Mouse (Mus musculus) spleen, postnatal 14 days (tissue): ENCODE results near the gene Ttbk1.
"Not testable (repeated sequence)": the region's sequence is repeated elsewhere in the genome, so short reads cannot be mapped to it uniquely, and the experiment has no call there.

ENCODE experiments used
- DNase-seq, 2 experiments: peaks; one replicate each; pipeline ENCODE4 v3.0.0; 2021 to 2022; ENCODE audit warnings: low spot score in 2 of 2

Gene Ttbk1

DNA sequence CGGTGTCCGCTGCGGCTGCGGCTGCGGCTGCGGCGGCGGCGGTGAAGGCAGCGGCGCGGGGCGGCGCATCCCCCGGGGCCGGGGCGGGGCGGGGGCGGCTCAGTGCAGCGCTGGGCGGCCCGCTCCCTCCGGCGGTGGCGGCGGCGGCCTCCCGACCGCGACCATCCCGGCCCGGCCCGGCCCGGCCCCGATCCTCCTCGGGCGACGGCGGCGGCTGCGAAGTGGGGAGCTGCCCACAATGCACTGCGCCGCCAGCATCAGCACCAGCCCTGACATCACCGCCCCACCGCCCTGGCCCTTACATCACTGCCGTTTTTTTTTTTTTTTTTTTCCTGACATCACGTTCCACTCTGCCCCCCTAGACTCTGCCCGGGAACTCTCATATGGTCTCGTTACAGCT, at the start of gene Ttbk1:
Gene Ttbk1, minus strand, starts transcription at position 245 of the 400 bp plus-strand sequence.
- no peak for DNase-seq

DNA sequence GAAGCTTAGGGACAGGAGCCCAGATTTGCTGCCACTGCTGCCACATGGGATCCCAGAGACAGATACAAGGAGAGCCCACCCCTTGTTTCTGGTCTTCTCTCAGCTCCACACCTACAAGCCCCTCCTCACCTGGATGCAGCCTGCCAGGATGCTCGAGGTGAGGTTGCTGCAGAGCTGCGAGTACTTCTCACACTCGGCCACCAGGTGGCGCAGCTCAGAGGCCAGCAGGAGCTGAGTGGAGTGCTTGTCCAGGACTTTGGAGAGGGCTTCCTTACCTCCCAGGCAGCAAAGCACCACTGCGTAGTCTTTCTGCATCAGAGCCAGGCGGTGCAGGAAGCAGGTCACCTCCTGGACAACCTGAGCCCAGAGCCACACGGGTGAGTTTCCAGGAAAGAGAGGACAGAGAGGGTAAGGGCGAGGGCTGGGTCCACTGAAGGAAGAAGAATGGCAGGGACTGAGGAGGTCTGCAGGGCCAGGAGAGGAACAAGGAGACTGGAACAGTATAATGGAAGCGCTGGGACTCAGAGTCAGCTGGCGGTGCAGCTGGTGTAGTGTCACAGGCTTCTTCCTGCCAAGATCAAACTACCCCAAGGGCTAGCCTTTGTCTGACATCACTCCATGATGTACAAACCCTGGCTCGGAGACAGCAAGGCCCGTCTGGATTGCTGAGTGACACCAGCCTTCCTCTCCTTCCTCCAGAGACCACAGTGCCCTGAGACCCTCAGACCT, 38.3 kb upstream of the Ttbk1 start:
- peak; percentile 49 to 63 for DNase-seq

DNA sequence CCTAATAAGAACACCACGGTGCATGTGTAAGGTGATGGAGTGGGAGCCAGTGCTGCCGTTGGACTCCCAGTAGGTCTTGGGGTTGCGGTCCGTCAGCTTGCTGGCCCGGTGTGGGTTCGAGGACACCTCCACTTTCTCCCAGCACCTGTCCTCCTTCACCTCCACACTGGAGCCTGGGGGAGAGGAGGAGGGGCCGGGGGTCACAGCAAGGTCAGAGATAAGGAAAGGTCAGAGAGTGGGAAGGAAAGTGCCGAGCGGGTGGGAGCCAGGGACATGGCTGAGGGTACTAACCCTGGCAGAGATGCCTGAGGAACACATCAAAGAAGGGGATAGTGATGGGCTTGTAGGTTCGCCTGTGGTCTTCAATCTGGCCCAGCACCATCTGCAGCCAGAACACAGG, 37.6 kb upstream of the Ttbk1 start:
- DNase-seq = no peak

DNA sequence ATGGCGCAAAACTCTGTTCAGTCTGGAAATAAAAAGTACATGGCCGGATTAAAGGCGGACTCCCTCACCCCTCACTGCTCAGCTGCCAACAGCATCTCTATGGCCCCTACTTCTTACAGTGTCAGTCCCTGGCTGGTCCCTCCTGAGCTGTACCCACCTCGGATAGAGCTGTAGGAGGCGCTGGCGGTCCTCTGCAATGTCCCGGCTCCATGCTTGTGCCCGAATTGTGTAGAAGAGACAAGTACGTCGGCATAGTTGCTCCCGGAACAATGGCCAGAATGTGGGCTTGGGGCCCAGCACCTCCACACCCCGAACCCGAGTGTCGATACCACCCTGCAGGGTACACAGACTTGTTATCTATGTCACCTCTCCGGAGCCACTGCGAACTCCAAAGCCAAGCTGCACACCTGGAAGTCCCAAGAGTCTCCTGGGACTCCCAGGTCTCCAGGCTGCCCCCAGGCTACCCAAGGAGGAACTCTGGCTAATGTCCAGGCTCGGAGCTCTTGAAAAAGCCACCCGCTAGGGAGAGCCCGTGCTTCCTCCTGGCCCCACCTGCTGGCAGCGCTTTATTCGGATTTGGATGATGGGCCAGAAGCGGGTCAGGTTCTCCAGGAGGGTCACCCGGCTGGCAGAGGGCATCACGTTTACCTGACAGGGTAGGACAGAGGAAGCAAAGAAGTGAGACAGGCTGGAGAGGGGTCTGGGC, 34.6 kb upstream of the Ttbk1 start:
- no peak for DNase-seq

DNA sequence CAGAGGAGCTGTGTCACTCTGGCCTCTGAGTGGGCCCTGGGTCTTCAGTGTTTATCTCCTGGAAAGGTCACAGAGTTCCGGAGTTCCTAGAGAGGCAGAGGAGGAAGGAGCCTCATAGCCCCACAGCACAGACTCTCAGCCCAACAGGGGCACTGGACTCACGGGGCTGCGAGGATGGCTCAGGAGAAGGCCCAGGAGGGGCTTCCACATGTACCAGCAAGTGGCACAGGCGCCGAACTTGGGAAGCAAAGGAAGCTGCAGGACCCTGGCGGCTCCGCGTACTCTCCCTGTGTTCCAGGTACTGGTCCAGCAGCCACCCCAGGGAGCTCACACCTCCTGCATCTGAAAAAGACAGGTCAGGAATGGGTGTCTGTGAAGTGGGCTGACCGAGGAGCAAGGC, 33.7 kb upstream of the Ttbk1 start:
- no peak for DNase-seq

DNA sequence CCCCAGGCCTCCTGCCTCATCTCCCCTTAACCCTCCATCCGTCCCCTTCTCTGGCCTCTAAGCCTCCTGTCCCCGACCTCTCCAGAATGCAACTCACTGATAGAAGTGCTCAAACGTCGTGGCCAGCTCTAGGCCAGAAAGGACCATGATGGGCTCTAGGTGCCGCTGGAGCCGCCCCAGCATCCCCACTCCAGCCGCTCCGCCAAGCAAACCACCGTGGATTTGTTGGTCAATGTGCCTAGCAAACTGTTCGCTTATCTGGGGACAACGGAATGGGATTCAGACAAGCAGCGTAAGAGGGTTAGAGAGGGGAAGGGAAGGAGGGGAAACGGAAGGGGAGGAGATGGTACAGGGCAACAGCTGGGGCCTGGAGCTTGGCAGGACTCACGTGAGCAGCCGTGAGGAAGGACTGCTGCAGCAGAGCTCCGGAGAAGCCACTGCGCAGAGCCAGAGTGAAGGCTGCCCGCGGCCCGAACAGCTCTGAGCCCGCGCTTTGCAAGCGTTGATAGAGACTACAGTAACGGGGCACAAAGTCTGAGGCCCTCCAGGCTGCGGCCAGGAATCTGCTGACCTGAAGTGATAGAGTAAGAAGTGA, 33.0 kb upstream of the Ttbk1 start:
- no peak for DNase-seq

DNA sequence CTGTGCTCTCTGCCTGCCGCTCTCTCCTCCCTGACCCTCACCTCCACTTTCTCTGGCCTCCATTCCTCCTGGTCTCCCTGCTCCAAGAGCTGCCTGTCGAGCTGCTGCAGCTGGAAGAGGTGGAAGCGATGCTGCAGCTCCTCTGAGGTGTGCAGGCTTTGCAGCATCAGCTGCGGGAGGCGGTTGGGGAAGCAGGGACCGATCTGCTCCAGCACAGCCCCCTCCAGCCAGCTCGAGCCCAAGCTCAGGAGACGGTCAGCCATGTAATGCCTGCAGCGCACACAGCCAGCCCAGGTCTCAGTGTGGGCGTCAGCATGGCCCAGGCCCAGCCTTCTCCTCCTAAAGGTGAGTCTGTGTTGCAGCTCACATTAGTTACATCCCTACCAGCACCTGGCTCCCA, 32.5 kb upstream of the Ttbk1 start:
- DNase-seq = no peak

DNA sequence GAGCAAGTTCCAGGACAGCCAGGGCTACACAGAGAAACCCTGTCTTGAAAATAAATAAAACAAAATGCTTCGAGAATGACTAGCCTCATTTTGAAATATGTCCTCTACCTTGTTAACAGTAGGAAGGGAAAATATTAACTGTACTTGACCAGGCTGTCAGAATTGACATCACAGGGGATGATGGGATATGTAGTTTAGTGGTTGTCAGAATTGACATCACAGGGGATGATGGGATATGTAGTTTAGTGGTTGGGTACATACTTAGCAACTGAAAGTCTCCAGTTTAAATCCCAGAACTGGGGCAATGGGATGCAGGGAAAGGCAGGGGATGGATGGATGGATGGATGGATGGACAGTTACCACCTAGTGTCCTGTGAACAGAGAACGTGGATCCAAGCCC, 25.9 kb upstream of the Ttbk1 start:
- no peak for DNase-seq

DNA sequence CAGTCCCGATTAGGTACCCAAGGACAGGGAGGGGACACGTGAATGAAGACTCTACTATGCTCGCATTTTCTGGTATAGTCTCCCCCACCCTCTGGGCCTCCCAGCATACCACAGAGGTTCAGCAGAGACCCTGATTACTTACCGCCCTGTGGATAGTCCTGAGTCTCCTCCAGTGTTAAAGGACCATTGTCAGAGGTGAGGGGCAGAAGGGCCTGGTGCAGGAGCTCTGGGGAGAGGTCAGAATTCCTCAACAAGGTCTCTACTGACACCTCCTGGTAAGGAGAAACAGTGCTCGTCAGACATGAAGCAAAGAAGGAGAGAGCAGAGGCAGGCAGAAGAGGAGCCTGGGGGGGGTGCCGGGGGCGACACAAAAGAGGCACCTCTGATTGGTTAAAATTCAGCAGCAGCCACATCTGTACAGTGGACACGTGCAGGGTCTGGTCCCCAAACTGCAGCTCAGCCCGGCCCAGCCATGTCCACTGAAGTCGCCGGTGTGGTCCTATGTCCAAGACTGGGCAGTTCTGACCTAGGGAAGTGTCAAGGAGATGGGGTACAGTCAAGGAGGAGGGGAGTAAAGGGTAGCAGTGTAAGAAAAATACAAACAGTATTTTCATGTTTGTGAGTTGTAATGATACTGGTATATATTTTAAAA, 23.7 kb upstream of the Ttbk1 start:
- no peak for DNase-seq

DNA sequence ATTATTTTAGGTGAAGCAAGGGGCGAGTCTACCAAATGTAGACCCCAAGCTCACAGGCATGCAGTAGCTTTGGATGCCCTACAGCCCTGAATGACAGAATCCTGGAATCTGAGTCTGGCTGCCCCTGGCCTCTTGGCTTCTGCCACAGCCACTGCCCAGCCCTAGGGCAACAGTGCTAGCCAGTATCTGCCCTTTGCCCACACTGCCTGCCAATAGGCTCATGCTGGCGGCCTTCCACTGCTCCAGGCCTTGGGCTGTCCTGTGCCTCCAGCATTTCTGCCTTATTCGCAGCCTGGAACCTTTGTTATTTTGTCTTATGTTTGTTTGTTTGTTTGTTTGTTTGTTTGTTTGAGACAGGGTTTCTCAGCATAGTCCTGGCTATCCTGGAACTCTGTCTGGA, 18.1 kb upstream of the Ttbk1 start:
- DNase-seq = no peak

DNA sequence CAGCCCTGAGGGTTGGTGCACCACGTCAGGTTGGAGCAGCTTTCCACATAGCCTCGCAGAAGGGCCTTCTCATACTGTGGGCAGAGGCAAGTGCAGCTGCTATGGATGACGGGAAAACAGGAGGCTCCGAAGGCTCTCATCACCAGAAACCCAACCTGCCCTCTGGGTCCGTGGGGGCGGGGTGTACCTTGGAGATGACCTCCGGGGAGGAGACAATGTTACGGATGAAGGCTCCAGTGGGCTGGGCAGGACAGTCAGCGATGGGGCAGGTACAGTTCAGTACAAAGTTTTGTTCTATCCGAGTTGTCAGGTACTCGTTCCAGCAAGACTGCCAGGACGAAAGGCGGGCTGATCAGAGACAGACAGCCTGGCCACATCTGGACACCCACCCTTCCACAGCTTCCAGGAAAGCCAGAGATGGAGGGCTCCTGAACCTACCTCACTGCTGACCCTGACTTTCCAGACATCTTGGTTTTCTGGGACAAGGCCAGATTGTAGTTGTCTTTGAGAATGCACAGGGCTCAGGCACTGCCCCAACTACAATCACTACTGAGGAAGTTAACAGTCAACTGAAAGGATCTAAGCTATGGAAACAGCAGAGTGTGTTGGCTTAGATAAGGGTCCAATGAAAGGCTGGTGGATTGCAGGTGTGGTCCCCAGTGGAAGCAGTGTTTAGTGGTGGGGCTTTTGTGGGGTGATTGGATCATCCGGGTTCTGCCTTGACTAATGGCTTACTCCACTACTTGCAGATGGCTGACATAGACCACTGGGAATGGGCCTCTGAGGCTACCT, 16.6 kb upstream of the Ttbk1 start:
- no peak for DNase-seq

DNA sequence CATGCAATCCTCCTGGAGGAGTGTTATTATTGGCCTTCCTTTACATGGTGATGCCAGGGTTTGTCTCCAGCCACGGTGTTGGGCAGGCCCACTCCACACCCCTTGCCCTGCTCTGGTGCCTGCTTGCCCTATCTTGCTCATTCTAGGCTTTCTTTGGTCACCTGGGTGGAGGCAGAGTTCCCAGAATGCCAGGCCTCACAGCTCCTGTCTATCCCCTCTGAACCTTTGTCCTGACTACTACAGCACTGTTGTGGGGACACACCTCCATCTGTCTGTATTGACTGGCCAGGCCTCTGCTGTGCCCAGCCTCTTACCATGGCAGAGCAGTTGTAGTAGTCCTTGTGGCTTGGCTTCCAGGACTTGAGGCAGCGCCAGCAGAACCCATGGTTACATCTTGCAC, 15.3 kb upstream of the Ttbk1 start:
- DNase-seq = no peak

DNA sequence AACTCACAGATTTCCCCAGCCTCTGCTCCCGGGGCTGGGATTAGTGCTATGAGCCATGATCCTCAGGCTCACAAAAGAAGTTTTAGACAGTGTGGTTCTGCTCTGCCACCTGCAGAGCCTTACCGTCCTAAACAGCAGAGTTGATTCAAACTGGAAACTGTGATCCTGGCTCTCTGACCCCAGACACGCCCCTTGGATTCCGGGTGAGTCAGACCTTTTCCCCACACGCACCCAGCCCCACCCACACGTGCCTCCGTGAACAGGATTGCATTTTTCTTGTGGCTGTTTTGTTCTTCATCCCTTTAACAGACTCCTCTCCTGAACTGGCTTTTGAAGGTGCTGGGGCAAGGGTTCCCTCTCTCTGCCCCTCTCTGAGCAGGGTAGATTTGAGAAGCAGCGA, 10.5 kb upstream of the Ttbk1 start:
- DNase-seq = no peak

DNA sequence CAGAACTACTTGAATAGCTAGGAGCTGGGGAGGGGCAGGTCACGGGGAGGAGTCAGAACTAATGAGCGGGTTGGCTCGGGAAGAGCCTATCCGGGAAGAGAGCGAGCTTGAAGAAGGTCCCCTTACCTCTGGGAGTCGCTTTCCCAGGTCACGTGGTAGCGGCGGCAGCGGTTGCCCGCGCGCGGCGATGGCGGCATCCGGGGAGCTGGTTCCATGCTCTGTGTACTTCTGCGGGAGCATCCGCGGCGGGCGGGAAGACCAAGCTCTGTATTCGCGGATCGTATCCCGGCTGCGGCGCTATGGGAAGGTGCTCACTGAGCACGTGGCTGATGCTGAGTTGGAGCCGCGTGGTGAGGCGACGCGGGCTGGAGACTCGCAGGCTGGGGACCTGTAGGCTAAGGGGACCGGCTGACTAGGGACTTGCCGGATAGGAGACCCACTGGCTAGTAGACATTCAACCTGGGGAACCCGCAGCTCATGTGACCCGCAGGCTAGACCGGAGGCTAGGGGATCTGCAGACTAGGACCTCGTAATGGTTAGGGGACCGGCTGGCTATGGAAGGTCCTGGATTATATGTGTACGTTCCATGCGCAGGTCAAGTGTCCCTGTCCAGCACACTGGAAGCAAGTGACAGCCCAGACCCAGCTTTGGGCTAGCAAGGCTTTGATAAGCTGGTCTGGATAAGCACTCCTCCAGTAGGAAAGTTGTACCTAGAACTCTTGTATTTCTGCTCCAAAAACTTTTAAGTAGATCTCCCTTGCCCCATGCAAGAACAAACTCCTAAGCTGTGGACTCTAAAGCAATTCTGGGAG, 9.4 kb upstream of the Ttbk1 start, which contains the start of gene Dnph1:
Gene Dnph1, plus strand, starts transcription at position 89 of the 812 bp plus-strand sequence.
- DNase-seq = peak in 1 of 2 experiments; percentile 21

DNA sequence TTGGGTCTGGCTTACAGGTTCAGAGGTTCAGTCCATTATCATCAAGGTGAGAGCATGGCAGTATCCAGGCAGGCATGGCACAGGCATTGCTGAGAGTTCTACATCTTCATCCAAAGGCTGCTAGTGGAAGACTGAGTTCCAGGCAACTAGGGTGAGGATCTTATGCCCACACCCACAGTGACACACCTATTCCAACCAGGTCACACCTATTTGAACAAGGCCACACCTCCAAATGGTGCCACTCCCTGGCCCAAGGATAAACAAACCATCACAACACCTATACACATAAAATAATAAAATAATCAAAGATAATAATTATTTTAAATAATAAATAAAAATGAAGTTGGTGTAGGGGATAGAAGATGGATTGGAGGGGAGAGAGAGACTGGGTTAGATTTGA, 8.6 kb upstream of the Ttbk1 start:
- DNase-seq = not testable (repeated sequence)

DNA sequence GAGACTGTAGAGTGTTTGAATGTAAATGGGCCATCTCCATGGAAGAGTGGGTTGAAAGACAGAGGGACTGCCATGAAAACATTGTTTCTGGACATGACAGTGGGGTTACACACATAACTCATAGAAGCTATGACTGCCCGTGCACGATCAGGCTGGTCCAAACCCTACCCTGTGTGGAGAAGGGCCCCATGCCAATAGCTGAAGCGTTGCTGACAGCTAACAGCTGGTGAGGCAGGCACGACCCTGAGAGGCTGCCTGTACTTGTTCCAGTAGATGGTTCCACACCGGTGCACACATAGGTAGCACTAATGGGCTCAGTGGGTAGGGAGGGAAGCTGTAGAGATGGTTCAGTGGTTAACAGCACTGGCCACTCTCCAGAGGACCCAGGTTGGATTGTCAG, 8.0 kb upstream of the Ttbk1 start:
- no peak for DNase-seq

DNA sequence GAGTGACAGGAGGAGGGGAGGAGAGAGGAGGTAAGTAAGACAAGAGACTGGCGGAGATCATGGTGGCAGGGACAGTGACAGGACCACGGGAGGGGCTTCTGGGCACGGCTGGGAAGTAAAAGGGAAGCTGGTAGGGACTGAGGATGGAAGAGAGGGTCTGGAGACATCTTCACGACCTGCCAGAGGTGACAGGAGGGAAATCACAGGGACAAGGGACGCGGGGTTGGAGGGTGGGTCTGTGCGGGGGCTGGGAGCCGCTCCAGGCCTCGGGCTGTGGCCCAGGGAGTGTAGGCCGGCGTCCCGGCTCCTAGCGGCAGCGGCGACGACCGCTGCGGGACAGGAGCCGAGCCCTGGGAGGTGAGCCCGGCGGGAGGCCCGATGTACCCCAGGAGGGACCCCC, 480 bp downstream of the Ttbk1 start:
- no peak for DNase-seq

DNA sequence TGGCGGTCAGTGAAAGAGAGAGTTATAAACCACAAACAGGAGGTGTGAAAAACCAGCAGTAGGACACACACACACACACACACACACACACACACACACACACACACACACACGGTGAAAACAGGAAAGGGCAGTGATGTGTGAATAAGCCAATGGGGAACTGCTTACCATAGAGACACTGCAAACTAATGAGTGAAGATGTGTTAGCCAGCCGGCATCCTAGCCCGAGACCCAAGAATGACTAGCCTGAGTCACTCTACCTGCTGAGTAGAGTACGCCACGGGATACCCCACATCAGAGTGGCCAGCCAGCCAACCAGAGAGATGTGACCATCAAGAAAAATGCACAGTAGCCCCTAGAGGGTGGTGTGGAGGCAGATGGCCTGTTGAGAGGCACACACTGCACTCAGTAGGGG, 3.0 kb downstream of the Ttbk1 start:
- DNase-seq = no peak

DNA sequence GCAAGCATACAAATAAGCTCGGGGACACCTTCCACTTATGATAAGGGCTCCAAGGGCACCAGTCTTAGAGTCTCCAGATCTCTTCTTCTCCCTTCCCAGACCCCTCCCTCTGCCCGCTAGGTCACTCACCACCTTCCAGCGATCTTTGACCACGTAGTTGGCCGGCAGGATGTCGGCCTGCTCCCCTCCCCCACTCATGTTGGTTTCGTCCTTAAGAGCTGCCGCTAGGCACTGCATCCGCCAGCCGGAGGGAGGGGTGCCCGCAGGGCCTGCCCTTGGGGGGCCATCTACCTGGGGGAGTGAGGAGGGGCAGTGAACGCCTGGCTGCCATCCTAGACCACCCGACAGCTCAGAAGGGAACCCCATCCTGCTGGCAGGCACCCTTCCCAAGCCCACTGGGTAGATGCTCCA, 3.4 kb downstream of the Ttbk1 start:
- DNase-seq = no peak

DNA sequence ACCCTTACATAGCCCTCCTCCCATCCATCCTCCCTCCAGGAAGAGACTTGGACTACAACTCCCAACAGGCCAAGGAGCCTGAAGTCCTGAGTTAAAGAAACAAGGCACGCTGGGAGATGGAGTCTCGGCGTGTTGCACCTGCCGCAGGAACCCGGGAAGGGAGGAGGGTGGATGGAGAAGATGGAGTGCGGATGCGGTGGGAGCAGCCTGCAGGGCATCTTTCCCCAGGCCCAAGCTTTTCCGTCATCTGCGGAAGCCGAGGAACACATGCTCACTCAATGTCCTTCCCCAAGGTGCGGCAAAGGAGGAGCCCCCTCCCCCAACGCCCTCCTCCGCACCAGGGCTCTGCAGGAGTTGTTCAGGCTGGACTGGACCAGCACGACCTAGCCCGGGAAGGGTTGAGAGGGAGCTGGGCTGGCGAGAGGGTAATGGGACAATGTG, 3.9 kb downstream of the Ttbk1 start:
- no peak for DNase-seq

DNA sequence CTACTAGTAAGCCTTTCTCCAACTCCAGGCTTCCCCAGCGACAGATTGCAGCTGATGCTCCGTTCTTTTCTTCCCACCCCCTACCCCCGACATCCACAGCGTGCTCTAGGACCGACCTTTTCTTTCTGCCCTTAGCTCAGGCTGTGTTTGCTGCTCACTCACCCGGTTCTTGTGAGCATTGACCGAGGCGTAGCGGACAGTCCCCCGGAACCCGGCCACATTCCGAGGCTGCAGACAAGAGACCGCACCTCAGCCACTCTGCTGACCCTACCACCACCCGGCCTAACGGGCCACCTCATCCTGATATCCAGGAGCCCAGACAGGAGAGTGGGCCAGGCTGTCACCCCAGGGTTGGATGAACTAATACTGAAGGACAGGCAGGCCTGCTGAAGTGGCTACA, 10.2 kb downstream of the Ttbk1 start:
- DNase-seq = no peak
